Mouse (Mus musculus): ENCODE measurements around the gene Syne3. TPM values are rescaled to one million over a fixed set of nuclear protein-coding genes. Genes with fewer than 3 reads are reported as not detected.

Syne3 gene
- total RNA-seq, 2 experiments from 2014 or later, result 9.7 to 10.9 TPM

DNA sequence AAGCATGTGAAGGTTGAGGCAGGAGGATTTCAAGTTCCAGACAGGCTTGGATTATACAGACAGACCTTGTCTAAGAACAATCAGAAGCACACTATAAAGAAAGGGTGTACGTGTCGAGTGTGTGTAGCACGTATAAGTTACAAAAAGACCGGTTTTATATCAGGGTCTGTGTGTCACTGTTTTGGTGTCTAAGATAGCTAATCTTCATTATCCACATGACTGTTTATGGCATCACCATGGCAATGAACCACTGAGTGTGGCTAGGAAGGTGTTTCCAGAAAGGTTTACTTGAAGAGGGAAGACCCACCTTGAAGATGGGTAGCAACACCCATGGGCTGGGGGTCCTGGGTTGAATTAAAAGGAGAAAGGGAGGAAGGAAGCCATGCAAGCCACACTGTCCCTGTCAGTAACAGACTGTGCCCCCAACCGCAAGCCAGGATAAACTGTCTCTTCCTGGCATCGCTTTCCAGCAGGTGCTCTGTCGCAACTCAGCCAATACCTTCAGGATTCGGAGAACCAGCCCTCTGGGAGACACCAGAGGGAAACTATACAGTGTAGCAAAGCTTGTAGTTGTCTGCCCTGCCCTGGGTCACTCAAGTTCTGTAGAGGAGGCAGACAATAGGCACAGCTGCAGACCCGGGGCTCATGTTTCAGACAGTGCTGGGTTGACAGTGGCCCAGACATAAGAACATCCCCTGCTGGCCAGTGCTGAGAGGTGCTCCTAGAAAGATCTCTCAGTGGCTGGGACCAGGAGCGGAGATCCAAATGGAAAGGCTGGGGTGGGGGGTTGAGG is 7.1 kb downstream of the Syne3 start:
- peak; percentile 49 for ATAC-seq (replicated peaks; ENCODE audit: low FRiP score, low TSS enrichment, poor library complexity, severe bottlenecking)

DNA sequence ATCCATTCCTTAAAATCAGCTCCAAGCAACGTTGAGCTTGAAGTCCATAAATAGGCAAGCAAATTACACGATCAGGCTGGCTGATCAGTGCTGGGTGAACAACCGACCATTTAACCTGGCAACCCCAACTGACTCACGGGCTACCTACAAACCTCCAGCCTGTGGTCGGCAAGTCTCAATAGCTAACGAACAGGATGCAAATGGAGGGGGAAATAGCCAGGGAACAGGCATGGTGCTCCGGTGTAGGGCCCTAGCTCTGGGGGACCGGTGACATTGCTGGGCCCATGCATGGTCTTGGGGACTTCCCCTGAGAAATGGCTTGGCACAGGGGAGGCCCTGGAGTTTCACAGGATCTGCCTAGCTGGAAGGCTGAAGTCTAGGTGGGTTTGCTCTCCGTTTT is 8.3 kb downstream of the Syne3 start:
- ATAC-seq (replicated peaks; ENCODE audit: low FRiP score, low TSS enrichment, poor library complexity, severe bottlenecking), result no peak

DNA sequence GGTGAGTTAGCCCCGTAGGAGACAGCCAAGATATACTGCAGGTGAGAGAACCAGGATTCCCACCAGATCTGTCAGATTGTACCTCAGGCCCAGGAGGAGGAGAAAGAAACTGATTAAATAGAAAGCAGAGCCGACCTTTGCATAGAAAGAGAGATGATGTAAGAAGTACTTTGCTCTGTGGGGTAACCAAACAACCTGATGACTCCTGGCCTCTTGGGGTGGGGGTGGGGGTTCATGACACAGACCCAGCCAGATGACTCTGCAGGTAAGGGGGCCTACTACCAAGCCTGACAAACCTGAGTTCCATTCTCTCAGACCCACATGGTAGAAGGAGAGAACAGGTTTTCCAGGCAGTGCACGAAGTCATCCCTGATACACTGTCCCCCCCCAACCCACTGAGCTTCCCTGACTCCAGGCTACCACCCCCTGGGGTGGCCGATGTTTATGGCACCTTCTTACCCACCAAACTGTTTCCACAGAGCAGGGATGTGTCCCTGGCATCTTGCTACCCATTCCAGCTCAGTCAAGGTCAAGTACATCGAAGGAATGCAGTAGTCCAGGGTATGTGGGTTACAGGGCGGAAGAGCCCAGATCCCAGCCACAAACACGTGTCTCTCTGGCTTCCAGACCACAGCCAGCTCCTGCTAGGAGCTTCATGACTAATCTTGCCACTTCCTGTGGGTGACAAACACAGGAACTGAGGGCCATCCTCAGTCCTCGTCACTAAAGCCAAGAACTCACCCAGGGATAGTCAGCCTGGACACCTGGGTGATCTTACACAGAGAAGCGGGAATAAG is 8.9 kb downstream of the Syne3 start:
- no peak for ATAC-seq (replicated peaks; ENCODE audit: low FRiP score, low TSS enrichment, poor library complexity, severe bottlenecking)

DNA sequence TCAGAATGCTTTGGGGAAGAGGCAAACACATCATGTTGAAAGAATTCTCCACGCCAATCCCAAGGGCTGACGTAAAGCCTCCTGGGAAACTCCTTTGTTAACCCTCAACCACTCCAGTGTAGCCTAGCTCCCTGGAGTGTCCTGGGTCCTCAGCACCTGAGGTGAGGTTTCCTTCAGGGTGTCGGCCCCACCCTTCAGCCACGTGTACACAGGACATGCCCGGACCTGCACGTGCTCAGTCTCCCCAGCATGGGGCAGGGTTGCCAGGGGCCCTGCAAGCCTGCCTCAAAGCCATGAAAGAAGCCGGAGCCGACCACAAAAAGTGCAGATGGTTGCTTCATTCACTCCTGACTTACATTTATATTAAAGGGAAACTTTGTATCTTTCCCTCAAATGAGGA is 10.4 kb downstream of the Syne3 start:
- ATAC-seq (replicated peaks; ENCODE audit: low FRiP score, low TSS enrichment, poor library complexity, severe bottlenecking), result no peak

DNA sequence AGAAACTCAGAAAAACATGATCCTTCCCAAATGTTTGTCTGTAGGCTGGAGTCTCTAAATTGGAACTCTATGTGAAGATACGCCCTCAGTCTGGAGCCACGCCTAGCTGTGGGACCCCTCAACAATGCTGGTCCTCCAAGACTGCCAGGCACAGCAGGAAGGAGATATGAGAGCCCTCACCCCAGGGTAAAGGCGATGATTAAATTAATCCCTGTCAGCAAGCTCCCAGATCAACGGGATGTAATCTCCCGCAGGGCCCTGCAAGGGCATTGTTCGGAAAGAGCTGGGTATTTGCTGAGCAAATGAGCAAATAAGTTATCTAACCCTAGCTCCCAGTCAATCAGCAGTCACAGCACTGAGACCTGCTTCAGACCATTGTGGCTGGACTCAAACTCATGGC is 11.1 kb downstream of the Syne3 start:
- no peak for ATAC-seq (replicated peaks; ENCODE audit: low FRiP score, low TSS enrichment, poor library complexity, severe bottlenecking)

DNA sequence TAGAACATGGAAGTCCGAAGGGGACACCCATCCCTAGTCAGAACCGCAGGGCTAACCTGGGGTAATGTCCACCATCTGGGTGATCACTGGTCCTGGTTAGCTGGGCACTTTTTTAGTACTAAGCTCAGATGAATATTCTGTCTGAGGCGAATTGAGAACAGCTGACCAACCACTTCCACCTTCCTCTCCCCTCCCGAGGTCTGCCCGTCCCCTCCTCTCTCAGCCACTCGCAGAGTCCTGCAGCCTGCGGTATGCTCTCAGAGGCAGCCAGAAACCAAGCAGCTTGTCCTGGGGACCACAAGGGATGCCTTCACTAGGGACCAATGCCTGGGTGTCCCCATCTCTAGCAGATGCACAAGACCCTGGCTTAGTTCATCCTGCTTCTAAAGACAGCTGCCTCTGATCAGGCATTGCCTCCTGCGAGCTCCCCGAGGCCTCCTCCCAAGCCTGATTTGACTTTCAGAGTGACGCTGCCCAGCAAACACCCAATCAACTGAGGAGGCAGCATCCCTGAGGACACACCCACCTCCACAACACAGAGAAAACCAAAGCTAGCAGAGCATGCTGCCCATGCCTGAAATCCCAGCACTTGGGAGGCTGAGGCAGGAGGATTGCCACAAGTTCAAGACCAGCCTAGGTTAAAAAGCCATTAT is 11.8 kb downstream of the Syne3 start:
- ATAC-seq (replicated peaks; ENCODE audit: low FRiP score, low TSS enrichment, poor library complexity, severe bottlenecking), result peak; percentile 64

DNA sequence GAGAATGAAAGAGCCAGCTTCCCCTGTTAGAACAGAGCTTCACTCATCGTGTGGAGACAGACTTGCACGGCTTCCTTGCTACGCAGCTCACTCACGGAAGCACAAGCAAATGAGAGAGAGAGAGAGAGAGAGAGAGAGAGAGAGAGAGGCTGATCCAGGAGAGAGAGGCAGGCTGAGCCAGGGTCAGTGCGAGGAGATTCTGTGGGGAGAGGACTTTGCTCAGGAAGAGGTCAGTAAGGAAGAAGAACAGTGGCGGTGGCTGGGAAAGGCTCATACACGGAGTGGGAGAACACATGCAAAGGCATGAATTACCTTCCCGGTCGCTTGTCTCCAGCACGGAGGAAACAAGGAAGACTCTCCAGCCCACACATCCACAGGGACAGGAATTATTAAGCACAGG is 12.4 kb downstream of the Syne3 start:
- ATAC-seq (replicated peaks; ENCODE audit: low FRiP score, low TSS enrichment, poor library complexity, severe bottlenecking), result no peak

DNA sequence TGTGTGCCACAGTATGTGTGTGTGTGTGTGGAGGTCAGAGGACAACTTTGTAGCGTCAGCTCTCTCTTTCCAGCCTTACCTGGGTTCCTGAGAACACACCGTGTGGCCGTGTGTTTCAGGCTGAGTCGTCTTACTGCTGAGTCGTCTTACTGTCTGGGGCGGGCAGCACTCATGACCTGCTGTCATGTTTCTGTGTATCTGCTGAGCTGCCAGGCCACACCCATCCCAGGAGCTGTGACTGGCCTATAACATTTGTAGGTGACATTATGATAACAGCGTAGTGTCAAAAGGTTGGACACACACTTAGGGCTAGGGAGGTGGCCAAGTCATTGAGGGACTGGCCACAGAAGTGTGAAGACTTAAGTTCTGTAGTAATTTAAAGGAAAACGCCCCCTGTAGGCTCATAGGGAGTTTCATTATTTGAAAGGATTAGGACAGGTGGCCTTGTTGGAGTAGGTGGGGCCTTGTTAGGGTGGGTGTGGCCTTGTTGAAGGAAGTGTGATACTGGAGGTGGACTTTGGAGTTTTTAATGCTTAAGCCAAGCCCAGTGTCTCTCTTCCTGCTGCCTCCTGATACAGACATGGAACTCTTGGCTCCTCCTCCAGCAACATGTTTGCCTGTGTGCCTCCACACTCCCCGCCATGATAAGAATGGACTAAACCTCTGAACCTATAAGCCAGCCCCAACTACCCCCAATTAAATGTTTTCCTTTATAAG is 13.4 kb downstream of the Syne3 start:
- peak; percentile 64 for ATAC-seq (replicated peaks; ENCODE audit: low FRiP score, low TSS enrichment, poor library complexity, severe bottlenecking)

DNA sequence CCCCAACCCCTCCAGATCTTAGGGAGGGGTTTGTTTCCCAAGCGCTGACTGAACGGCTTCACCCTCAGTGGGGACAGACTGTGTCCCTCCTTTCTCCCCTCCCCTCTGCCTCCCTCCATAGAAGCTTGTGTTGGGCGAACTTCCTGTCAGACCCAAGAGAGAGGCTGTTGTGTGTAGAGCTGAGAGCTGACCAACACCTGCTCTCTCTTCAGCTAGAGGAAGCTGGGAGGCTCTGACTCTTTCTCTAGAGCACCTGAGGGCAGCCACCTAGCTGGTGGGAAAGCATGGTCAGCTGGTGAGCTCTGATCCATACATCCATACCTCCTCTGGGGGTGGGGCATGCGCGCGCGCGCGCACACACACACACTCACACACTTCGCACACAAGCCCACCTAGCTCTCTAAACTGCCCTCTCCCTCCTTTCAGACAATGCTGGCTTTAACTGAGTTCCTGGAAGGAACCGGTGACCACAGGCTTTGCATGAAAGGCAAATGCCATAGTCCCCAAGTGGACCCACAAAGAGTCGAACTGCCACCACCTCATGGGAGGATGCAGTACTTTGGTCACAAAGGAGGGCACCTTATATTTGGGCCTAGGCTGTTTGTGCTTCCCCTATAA is 14.2 kb downstream of the Syne3 start:
- no peak for ATAC-seq (replicated peaks; ENCODE audit: low FRiP score, low TSS enrichment, poor library complexity, severe bottlenecking)

DNA sequence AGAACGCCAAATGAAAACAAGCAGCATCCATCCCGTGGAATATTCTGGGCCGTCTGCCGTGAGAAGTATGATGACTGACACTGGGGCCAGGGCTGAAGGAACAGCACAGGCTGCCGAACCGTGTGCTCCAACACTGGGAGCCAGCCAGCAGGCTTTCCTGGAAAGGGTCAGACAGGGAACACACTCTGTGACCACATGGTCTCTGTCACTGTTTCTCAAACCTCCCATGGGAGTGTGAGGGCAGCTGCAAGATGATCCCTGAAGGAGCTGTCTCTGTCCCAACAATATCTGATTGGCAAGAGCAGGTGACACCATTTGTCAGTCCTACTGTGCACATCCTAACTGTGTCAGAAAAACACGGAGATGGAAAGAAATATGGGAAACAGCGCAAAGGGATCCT is 16.8 kb downstream of the Syne3 start:
- ATAC-seq (replicated peaks; ENCODE audit: low FRiP score, low TSS enrichment, poor library complexity, severe bottlenecking), result no peak

DNA sequence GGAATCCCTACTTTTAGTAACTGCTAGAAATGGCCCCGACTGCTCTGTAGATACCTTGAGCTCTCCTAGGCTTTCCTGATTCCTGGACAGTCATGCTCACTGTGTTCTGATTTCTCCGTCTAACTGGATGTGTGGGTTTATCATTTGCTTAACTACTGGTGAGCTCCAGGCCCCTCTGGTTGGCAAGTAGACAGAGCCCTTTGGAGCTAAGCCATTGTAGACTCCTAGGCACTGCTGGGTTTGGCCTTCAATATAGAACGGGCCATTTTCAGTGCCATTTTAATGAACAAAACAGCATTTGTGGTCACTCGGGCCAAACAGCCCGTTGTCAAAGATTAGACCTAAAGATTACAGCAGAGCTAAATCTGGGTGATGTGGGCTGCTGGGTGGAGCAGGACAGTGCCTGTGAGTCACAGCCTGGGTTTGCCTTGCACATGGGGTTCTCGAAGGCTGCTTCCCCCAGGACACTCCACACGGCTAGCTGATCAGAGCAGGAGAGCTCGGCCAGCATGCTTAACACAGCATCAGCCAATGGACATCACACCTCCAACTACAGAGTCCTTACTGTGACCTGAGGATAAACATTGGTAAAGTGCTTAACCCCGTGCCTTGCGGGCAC is 17.4 kb downstream of the Syne3 start:
- no peak for ATAC-seq (replicated peaks; ENCODE audit: low FRiP score, low TSS enrichment, poor library complexity, severe bottlenecking)

DNA sequence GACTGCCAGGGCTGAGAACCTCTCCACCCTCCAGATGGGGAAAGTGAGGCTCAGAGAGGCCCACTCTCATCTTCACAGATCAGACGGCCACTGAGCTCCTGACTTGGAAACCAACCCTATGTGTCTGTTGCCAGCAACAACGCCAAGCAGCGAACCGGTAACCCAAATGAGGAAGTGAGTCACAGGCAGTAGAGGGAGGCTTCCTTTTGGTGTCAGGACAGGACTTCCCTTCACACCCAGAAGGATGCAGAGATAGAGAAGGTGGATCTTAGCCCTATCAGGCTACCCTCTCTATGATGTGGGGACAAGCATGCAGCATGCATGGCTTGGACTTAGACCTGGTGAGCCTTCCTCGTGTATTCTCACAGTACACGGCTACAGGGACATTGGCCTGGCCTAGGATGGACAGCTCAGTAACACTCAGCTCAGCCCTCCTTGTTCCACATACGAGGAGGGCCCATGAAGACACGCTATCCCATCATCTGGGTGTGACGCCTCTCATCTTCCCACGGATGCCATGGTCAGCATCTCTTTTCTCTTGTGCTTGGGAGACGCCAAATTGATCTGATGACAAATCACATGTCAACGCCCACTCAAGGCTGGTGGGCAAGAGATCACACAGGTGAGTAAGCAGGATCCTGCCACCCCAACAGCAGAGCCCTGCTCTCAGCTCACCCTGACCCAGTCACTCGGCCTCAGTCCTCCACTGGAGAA is 18.7 kb downstream of the Syne3 start:
- ATAC-seq (replicated peaks; ENCODE audit: low FRiP score, low TSS enrichment, poor library complexity, severe bottlenecking), result peak; percentile 76

DNA sequence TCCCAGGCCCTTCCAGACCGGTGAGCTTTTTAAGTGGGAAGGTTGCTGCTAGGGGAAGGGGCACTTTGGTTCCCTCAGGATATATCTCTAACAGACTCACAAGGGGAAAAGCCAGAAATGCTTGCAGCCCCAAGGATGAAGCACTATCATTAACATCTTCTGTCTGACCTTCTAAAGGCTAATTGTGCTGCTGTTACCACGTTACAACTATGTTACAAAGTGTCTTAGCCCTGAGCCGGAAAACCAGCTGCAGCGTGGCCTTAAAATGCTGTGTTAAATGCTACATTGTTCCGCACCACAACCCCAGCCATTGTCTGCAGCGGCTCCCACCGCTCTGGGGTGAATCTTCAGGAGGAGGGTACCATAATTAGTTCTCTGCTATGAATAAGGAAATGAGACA is 21.7 kb downstream of the Syne3 start:
- ATAC-seq (replicated peaks; ENCODE audit: low FRiP score, low TSS enrichment, poor library complexity, severe bottlenecking), result no peak

DNA sequence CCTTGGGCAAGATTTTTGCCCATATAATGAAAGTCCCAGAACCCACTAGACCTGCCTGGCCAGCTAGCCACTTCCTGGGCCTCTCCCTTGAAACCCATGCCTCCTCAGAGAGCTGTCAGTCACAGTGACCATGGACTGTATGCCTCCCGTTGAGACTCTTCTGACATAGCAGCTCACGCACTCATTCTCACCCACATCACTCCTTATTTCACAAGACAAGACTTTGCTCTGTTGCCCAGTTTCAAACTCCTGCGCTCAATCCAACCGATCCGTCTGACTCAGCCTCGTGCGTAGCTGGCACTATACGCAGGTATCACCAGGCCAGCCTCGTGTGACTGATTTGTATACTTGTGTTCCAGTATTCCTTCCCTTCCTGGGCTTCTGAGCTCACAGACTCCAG is 22.8 kb downstream of the Syne3 start:
- ATAC-seq (replicated peaks; ENCODE audit: low FRiP score, low TSS enrichment, poor library complexity, severe bottlenecking), result no peak

DNA sequence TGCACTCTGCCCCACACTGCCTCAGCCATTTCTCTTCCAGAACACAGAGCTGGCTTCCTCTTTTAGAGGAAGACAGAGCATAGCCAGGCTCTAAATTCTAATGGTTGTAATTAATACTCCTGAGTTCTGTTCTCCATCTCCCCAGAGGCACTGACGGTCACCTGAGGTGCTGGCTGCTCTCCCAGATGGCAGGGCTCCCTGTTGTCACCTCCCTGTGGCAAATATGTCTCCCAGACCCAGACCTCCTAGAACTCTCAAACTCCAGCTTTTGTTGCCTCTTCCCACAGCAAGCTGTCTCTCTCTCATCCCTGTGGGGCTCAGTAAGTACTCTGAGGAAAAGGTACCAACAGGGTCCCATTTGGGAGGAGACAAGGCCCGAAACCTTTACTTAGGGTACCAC is 23.6 kb downstream of the Syne3 start:
- ATAC-seq (replicated peaks; ENCODE audit: low FRiP score, low TSS enrichment, poor library complexity, severe bottlenecking), result no peak

DNA sequence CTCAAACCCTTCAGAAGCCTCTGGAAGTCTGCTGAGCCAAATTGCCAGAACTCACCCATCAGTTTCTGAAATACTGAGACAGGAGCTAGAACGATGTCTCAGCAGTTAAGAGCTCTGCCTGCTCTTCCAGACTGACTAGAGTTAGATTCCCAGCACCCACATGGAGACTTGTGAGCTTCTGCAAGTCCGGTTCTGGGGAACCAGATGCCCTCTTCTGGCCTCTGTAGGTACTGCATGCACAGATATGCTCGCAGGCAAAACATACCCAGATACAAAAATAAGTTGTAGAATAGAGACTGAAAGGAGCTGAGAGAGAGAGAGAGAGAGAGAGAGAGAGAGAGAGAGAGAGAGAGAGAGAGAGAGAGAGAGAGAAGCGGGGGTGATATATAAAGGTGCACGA is 24.5 kb downstream of the Syne3 start:
- ATAC-seq (replicated peaks; ENCODE audit: low FRiP score, low TSS enrichment, poor library complexity, severe bottlenecking), result no peak

DNA sequence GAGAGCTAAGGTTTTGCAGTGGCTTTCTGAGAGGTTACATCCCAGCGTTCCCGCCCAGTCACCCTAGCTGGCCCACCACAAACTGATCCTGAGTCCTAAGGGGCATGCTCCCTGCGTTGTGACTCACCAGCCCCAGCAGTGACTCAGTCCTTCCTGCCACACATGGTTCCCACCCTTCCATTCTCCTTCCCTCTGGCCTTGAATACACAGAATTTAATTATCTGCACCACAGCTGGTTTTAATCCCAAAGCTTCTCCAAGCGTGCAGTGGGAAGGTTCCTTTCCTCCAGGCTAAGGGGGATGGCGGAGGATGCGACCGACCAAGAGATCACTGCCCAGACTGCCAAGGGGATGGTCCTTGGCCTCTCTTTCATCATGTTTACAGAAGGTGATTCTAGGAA is 26.1 kb downstream of the Syne3 start:
- ATAC-seq (replicated peaks; ENCODE audit: low FRiP score, low TSS enrichment, poor library complexity, severe bottlenecking), result no peak

DNA sequence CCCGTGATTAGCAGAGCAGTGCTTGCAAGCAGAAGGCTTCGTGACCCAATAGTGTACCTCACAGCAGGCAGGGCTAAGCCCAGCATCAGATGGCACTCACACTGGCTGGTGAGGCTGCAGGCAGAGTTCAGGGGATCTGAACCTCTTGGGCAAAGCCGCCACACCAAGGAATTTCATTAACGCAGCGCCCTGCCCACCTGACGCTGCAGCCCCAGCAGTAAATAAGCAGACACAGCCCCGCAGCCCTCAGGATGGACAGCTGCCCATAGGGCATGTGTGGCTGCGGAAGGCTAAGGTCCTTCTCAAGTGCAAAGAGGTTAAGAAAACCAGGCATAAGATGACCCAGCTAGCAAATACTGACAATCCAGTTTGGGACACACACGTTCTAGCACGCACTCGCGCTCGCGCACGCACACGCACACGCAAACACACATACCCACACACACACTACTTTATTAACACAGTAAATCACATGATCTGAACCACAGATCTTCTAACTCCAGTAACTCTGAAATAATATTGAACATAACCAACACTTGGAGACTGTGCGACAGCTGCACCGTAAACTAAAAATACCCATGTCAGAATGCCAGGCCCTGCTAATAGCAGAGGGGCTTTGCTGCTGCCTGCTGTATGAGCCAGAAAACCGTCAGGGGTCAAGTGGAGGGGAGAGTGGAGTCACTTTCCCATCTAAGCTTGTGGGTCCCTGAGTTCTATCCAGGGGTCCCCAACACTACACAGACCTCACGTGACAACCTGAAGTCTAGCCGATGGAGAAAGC is 30.5 kb downstream of the Syne3 start:
- no peak for ATAC-seq (replicated peaks; ENCODE audit: low FRiP score, low TSS enrichment, poor library complexity, severe bottlenecking)

Measured in megakaryocyte-erythroid progenitor cell, adult 5-6 weeks (primary cell).